Mouse (Mus musculus) gastrocnemius, adult 2 months (tissue): ENCODE measurements around the gene 0610010K14Rik. TPM values are rescaled to one million over a fixed set of nuclear protein-coding genes. Genes with fewer than 3 reads are reported as not detected.

Experiments
- DNase-seq: peaks from one replicate; pipeline ENCODE4 v3.0.0; 2022
- H3K27ac ChIP-seq: fragments of 200-600 bp; 2 replicates; pipeline ENCODE4 v1.8.1; 2022; ENCODE audit warnings: mild to moderate bottlenecking
- H3K4me3 ChIP-seq: fragments of 200-600 bp; 2 replicates; pipeline ENCODE4 v1.8.1; 2022; ENCODE audit warnings: mild to moderate bottlenecking, moderate library complexity
- CTCF ChIP-seq: fragments of 200-600 bp; IDR thresholded peaks from 2 replicates; pipeline ENCODE4 v1.8.1; 2022; ENCODE audit warnings: antibody characterized with exemption, mild to moderate bottlenecking, moderate library complexity
- intact Hi-C: fragments of 180-260 bp; cut with DNase I; formaldehyde crosslinking; loops from one replicate; pipeline ENCODE4 v1.15.1; 2025
- microRNA-seq: library from miRNA; unstranded; fragments of <30 nt; microRNA quantifications from one replicate; pipeline ENCODE4 v1.2.0, GENCODE M21; 2021
- total RNA-seq, 2 experiments: library from RNA; stranded (reverse); gene quantifications; 2 replicates each; pipeline ENCODE4 v1.2.3; 2021

Gene 0610010K14Rik
- total RNA-seq, 2 experiments from 2014 or later: 33.4 to 37.0 TPM

- no peak overlapping the region for H3K27ac ChIP-seq
These were observed 30.4 kb downstream of the 0610010K14Rik start for GRCm38 (mm10) chr11:70207283-70207682.

GRCm38 (mm10) chr11:70206801-70207200, 30.9 kb downstream of the 0610010K14Rik start:
- DNase-seq: no peak
- Histone ChIP-seq H3K27ac (no peak overlapping the region), H3K4me3 (no peak overlapping the region)
- no peak for TF ChIP-seq CTCF
- intact Hi-C loops: no loop called here

More at GRCm38 (mm10) chr11:70207283-70207682, 30.4 kb downstream of the 0610010K14Rik start:
- no peak for TF ChIP-seq CTCF
- H3K4me3 ChIP-seq: no peak overlapping the region
- DNase-seq: no peak
- intact Hi-C loops: no loop called here

GRCm38 (mm10) chr11:70201691-70202090, 36.0 kb downstream of the 0610010K14Rik start:
- Histone ChIP-seq H3K4me3 (no peak overlapping the region), H3K27ac (peak overlapping the region; percentile 35; the same call in 1 of the 2 replicates)
- intact Hi-C loops: no loop called here
- DNase-seq: peak; percentile 88
- TF ChIP-seq CTCF: peak; percentile 96

- Histone ChIP-seq H3K27ac (peak overlapping the region; percentile 75), H3K4me3 (no peak overlapping the region)
- intact Hi-C loops: no loop called here
- no peak for TF ChIP-seq CTCF
- DNase-seq: no peak
These were observed 37.6 kb downstream of the 0610010K14Rik start for GRCm38 (mm10) chr11:70200036-70200608.

GRCm38 (mm10) chr11:70199107-70199506, 38.6 kb downstream of the 0610010K14Rik start:
- no peak for DNase-seq
- intact Hi-C loops: no loop called here
- H3K4me3 ChIP-seq: no peak overlapping the region
- peak overlapping the region; percentile 8; the same call in 1 of the 2 replicates for H3K27ac ChIP-seq
- no peak for TF ChIP-seq CTCF

GRCm38 (mm10) chr11:70198332-70198731, 39.4 kb downstream of the 0610010K14Rik start:
- TF ChIP-seq CTCF: no peak
- no peak for DNase-seq
- Histone ChIP-seq H3K27ac (no peak overlapping the region), H3K4me3 (no peak overlapping the region)
- intact Hi-C loops: no loop called here

- intact Hi-C loops: no loop called here
- Histone ChIP-seq H3K27ac (no peak overlapping the region), H3K4me3 (no peak overlapping the region)
- TF ChIP-seq CTCF: no peak
- no peak for DNase-seq
These were observed 44.1 kb downstream of the 0610010K14Rik start for GRCm38 (mm10) chr11:70193354-70194285.

GRCm38 (mm10) chr11:70192157-70192556, 45.6 kb downstream of the 0610010K14Rik start:
- no peak for DNase-seq
- no peak overlapping the region for H3K4me3 ChIP-seq
- no peak for TF ChIP-seq CTCF
- no peak overlapping the region for H3K27ac ChIP-seq
- intact Hi-C loops: no loop called here

- intact Hi-C loops: no loop called here
- no peak overlapping the region for H3K4me3 ChIP-seq
- no peak for DNase-seq
- H3K27ac ChIP-seq: no peak overlapping the region
- TF ChIP-seq CTCF: no peak
These were observed 46.5 kb downstream of the 0610010K14Rik start for GRCm38 (mm10) chr11:70191188-70191587.

GRCm38 (mm10) chr11:70189319-70190134, 48.2 kb downstream of the 0610010K14Rik start:
- TF ChIP-seq CTCF: no peak
- intact Hi-C loops: no loop called here
- H3K27ac ChIP-seq: no peak overlapping the region
- DNase-seq: no peak
- H3K4me3 ChIP-seq: no peak overlapping the region

Small RNA genes lying within 50 kb of the gene (microRNA-seq; reads per million reads assigned to microRNA genes)
- gene Mir195a (8,733 reads per million, percentile 92 among the genes with 10 or more reads in this experiment), gene Mir497 (not detected), gene Mir497b (not detected)

Other genes with a start within 250 kb of the 0610010K14Rik start
- gene Gabarap, start 246.8 kb downstream of the 0610010K14Rik start, total RNA-seq: 100 to 1,000 TPM; 194 to 232 TPM
- gene Phf23, start 242.1 kb downstream of the 0610010K14Rik start, total RNA-seq: 10 to 100 TPM; 19.2 to 21.8 TPM
- gene Dvl2, start 237.3 kb downstream of the 0610010K14Rik start, total RNA-seq: 1 to 10 TPM; 3.6 to 5.0 TPM
- 100 to 1,000 TPM; 266 to 502 TPM for gene Acadvl, start 222.5 kb downstream of the 0610010K14Rik start, total RNA-seq
- 1 to 10 TPM; 3.2 to 5.2 TPM for gene Dlg4, start 221.0 kb downstream of the 0610010K14Rik start, total RNA-seq
- gene Asgr1, start 183.8 kb downstream of the 0610010K14Rik start, total RNA-seq: not detected
- gene Asgr2, start 145.3 kb downstream of the 0610010K14Rik start, total RNA-seq: under 1 TPM; 0.22 to 0.31 TPM
- gene Mgl2, start 107.6 kb downstream of the 0610010K14Rik start, total RNA-seq: 1 to 10 TPM in 1 of 2 experiments, under 1 TPM in 1; 0.94 to 3.3 TPM
- gene Clec10a, start 81.7 kb downstream of the 0610010K14Rik start, total RNA-seq: 1 to 10 TPM; 2.1 to 2.7 TPM
- gene Slc16a11, start 25.2 kb downstream of the 0610010K14Rik start, total RNA-seq: not detected
- gene Slc16a13, start 16.9 kb downstream of the 0610010K14Rik start, total RNA-seq: under 1 TPM; 0.28 to 0.67 TPM
- 1 to 10 TPM; 1.4 to 2.6 TPM for gene Bcl6b, start 8.1 kb downstream of the 0610010K14Rik start, total RNA-seq
- gene Gm21988, start 1.9 kb upstream of the 0610010K14Rik start, total RNA-seq: 1 to 10 TPM; 3.7 to 4.4 TPM
- gene Rnasek, start 1.9 kb upstream of the 0610010K14Rik start, total RNA-seq: 100 to 1,000 TPM; 109 to 117 TPM
- gene Alox12, start 17.4 kb upstream of the 0610010K14Rik start, total RNA-seq: 1 to 10 TPM; 1.0 to 1.8 TPM
- not detected for gene Alox12e, start 84.7 kb upstream of the 0610010K14Rik start, total RNA-seq
- under 1 TPM in 1 of 2 experiments, not detected in 1; 0.17 TPM for gene Alox15, start 114.1 kb upstream of the 0610010K14Rik start, total RNA-seq
- gene Pelp1, start 172.1 kb upstream of the 0610010K14Rik start, total RNA-seq: 10 to 100 TPM; 18.5 to 18.7 TPM
- 1 to 10 TPM; 8.3 to 8.4 TPM for gene Arrb2, start 194.7 kb upstream of the 0610010K14Rik start, total RNA-seq
- gene Med11, start 214.0 kb upstream of the 0610010K14Rik start, total RNA-seq: 1 to 10 TPM; 4.9 to 6.4 TPM
- under 1 TPM in 1 of 2 experiments, not detected in 1; 0.75 TPM for gene Zmynd15, start 221.5 kb upstream of the 0610010K14Rik start, total RNA-seq
- gene Cxcl16, start 222.1 kb upstream of the 0610010K14Rik start, total RNA-seq: 1 to 10 TPM; 1.2 to 1.4 TPM